Mouse (Mus musculus) neural tube, embryonic 13.5 days (tissue): ENCODE results near the gene Map3k5. TPM values are rescaled to one million over a fixed set of nuclear protein-coding genes. Genes with fewer than 3 reads are reported as not detected.

ENCODE experiments used
- ATAC-seq: fragments of 200-750 bp; cut with Nextera tagmentation; 2 replicates; pipeline ENCODE4 v1.8.0; 2017; ENCODE audit warnings: low read depth, mild to moderate bottlenecking, moderate TSS enrichment, moderate library complexity
- H3K27ac ChIP-seq: fragments of 300-500 bp; sonication (generic); replicated peaks from 2 replicates; pipeline ENCODE4 v1.5.1; 2015; ENCODE audit warnings: moderate library complexity, mild to moderate bottlenecking, inconsistent platforms
- H3K27me3 ChIP-seq: fragments of 300-500 bp; sonication (generic); 2 replicates; pipeline ENCODE4 v1.6.1; 2015; ENCODE audit warnings: mild to moderate bottlenecking, inconsistent platforms
- H3K36me3 ChIP-seq: fragments of 300-500 bp; sonication (generic); 2 replicates; pipeline ENCODE4 v1.6.1; 2015; ENCODE audit warnings: mild to moderate bottlenecking, inconsistent platforms
- H3K4me1 ChIP-seq: fragments of 300-500 bp; sonication (generic); replicated peaks from 2 replicates; pipeline ENCODE4 v1.6.1; 2015; ENCODE audit warnings: inconsistent platforms
- H3K4me2 ChIP-seq: fragments of 300-500 bp; sonication (generic); 2 replicates; pipeline ENCODE4 v1.6.1; 2015; ENCODE audit warnings: inconsistent platforms, mild to moderate bottlenecking, moderate library complexity
- H3K4me3 ChIP-seq: fragments of 300-500 bp; sonication (generic); 2 replicates; pipeline ENCODE4 v1.5.1; 2015; ENCODE audit warnings: mild to moderate bottlenecking, inconsistent platforms
- H3K9ac ChIP-seq: fragments of 300-500 bp; sonication (generic); 2 replicates; pipeline ENCODE4 v1.6.1; 2015; ENCODE audit warnings: moderate library complexity, mild to moderate bottlenecking, inconsistent platforms
- H3K9me3 ChIP-seq: fragments of 300-500 bp; sonication (generic); 2 replicates; pipeline ENCODE4 v1.6.1; 2016; ENCODE audit warnings: inconsistent platforms
- WGBS: fragments of 180-500 bp; shearing (Covaris S2); methylation state at CpG from one replicate; pipeline ENCODE4 v1.1.7; 2015; 5-methylcytosine and 5-hydroxymethylcytosine counted together
- polyA plus RNA-seq: library from polyadenylated mRNA; unstranded; fragments of >200 nt; fragmentation: Nextera tagmentation; extraction: Ambion mirVana; gene quantifications from 2 replicates; pipeline ENCODE4 v1.2.1, GENCODE M21; 2015

The Map3k5 gene
- polyA plus RNA-seq, 1 experiment from 2014 or later, result 0.87 TPM

DNA sequence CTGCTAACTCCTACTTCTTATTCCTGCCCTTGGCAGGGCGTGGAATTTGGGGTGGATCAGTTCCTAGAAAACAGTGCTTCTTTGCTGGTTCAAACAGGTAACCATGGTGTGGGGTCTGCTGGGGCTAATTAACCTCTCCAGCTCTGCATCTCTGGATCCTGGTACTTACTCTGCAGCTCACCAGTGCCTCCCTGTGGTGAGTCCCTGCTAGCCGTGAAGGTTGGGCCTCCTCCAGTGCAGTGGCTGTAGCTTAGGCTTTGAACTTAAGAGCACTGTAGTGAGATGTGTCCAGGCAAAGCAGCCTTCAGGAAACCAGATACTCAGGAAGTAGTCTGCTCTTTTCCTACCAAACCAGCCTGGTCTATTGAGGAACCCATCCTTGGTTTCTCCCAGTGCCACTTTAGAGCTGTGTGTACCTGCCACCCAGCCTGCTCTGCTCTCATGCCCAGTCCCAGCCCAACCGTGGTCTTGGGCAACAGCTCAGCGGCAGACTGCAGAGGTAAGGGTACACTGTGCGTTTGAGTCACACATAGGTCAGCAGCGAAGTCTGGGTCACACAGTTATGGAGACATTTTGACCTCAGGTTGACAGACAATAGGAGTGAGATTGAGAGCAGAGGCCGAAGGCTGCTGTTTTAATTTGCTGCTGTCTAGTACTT is 139.1 kb downstream of the Map3k5 start:
- no peak overlapping the region for H3K4me2 ChIP-seq
- no peaks in the 10 kb centered on the region for H3K9me3 ChIP-seq
- H3K4me3 ChIP-seq, result no peak overlapping the region
- H3K36me3 ChIP-seq, result no peaks in the 10 kb centered on the region
- no peaks in the 10 kb centered on the region for H3K27me3 ChIP-seq
- H3K4me1 ChIP-seq, result no peaks in the 10 kb centered on the region
- H3K27ac ChIP-seq, result no peak overlapping the region
- peak; percentile 67; the same call in 1 of the 2 replicates for ATAC-seq
- WGBS, result 69% methylated on average over 7 of the region's 7 CpGs
- H3K9ac ChIP-seq, result no peak overlapping the region

DNA sequence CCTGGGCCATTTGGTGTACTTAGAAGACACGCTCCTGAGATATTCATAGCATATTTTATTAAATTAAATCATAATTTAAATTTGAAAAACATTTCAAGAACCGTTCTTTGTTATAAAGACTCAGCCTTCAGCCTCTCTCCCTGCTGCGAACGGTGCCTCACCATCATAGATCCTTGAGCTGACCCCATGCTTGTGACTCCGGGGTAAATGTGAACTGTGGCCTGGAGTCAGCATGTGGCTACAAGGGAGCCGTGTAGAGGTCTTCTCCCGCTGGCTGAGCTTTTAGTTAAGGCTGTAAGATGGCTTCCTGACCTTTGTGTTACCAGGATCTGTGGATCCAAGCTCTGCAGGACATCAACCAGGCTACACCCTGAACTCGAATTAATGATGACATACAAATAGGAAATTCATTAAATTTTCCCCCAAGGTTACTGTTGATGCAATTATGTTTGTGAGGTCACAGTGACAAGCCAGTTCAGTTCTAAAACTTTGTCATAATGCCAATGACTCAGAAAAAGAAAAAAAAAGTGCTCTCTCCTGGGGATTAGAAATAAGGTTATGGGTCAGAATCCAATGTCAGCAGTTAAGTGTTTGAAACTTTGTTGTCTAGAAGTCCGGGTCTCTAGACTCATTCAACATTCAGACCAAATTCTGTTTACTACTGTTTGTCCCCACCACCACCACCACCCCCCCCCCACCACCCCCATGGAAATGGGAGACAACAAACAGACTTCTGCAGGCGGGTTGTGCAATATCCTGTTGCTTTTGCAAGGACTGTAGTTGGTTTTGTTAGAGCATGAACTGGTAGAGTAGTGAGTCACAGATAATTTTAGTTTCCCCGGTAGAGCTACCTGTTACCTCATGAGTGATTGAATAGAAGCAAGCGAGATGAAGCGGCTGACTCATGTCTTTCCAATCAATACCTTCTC is 142.5 kb downstream of the Map3k5 start:
- H3K9ac ChIP-seq, result no peak overlapping the region
- no peaks in the 10 kb centered on the region for H3K36me3 ChIP-seq
- H3K4me2 ChIP-seq, result no peak overlapping the region
- ATAC-seq, result no peak
- no peak overlapping the region for H3K4me3 ChIP-seq
- H3K9me3 ChIP-seq, result no peaks in the 10 kb centered on the region
- H3K27me3 ChIP-seq, result no peaks in the 10 kb centered on the region
- no peak overlapping the region for H3K27ac ChIP-seq
- no peaks in the 10 kb centered on the region for H3K4me1 ChIP-seq
- 78% methylated on average over 13 of the region's 13 CpGs for WGBS

DNA sequence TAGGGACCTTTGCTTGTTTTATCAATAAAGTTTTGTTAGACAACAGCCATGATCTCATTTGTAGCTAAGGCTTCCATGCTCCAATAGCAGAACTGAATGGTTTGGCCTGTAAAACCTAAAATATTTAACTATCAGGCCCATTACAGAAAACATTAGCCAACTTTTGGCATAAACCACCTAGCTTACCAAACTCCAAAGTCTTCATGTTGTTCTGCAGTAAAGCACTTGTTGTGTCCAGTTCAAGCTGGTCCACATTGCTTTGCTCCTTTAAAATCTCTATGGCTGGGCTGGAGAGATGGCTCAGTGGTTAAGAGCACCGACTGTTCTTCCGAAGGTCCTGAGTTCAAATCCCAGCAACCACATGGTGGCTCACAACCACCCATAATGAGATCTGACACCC is 144.1 kb downstream of the Map3k5 start:
- Histone ChIP-seq H3K4me3 (no peak overlapping the region), H3K36me3 (no peaks in the 10 kb centered on the region), H3K4me2 (no peak overlapping the region), H3K27me3 (no peaks in the 10 kb centered on the region), H3K4me1 (no peaks in the 10 kb centered on the region), H3K9me3 (no peaks in the 10 kb centered on the region), H3K9ac (no peak overlapping the region), H3K27ac (no peak overlapping the region)
- 94% methylated on average over 2 of the region's 2 CpGs for WGBS
- ATAC-seq, result no peak

DNA sequence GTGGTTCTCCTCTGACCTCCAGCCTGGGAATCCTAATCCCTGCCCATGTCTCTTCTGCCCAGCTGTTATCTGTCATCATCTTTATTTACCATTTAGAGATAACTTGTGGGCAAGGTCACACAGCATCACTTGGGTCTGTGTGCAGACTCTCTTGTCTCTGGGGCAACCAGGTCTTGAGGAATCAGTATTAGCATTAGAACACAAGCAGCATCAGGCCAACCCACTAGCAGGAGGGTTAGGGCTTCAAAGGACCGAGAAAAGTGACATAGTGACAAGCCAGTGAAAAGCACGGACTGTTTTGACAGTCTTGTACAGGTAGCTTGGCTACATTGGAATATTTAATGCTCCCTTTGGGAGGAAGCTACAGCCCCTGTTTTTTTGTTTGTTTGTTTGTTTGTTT is 153.6 kb downstream of the Map3k5 start:
- 72% methylated on average over 2 of the region's 2 CpGs for WGBS
- Histone ChIP-seq H3K36me3 (no peaks in the 10 kb centered on the region), H3K9ac (no peak overlapping the region), H3K4me3 (no peak overlapping the region), H3K27ac (no peak overlapping the region), H3K27me3 (no peaks in the 10 kb centered on the region), H3K9me3 (no peaks in the 10 kb centered on the region), H3K4me1 (no peaks in the 10 kb centered on the region), H3K4me2 (no peak overlapping the region)
- no peak for ATAC-seq

DNA sequence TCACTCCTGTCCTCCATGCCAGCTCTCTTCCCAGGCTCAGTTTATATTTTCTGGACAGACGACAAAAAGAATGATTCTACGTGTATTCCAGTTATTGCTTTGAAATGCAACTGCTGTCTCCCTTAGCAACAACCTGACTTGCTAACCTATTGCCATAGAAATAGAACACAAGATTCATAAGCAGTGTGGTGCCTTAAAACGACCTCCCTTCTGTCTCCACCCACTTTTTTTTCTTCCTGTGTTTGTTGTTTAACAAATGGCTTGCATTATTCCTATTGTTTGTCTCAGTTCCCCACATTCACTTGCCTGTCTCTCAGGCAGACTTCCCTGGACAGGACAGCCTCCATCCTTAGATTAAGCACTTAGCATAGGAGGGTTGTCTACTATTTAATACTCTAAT is 154.8 kb downstream of the Map3k5 start:
- H3K4me3 ChIP-seq, result no peak overlapping the region
- H3K4me2 ChIP-seq, result no peak overlapping the region
- WGBS, result 60% methylated on average over 3 of the region's 3 CpGs
- no peaks in the 10 kb centered on the region for H3K27me3 ChIP-seq
- H3K9ac ChIP-seq, result no peak overlapping the region
- no peaks in the 10 kb centered on the region for H3K4me1 ChIP-seq
- no peak for ATAC-seq
- no peak overlapping the region for H3K27ac ChIP-seq
- no peaks in the 10 kb centered on the region for H3K9me3 ChIP-seq
- H3K36me3 ChIP-seq, result no peaks in the 10 kb centered on the region

DNA sequence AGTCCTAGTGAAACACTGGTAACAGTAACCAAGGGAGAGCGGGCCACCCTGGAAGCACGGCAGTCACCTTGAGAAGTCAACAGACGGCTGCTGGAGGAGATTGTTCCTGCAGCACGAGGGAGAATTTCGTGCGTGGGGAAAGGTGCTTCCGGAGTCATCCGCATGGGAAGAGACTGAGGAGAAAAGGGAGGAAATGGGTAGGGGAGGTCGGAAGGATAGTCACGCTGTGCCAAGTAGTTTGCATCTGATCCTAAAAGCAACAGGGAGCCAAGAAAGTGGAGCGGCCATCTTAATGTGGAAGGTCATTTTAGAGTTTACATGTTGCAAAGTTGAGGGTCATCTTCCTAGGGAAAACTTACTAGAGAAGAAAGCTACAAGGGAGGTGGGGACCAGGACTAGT is 155.9 kb downstream of the Map3k5 start:
- 94% methylated on average over 11 of the region's 11 CpGs for WGBS
- no peak overlapping the region for H3K4me3 ChIP-seq
- H3K4me1 ChIP-seq, result no peaks in the 10 kb centered on the region
- H3K27ac ChIP-seq, result no peak overlapping the region
- H3K36me3 ChIP-seq, result no peaks in the 10 kb centered on the region
- no peak overlapping the region for H3K4me2 ChIP-seq
- H3K9me3 ChIP-seq, result no peaks in the 10 kb centered on the region
- H3K27me3 ChIP-seq, result no peaks in the 10 kb centered on the region
- H3K9ac ChIP-seq, result no peak overlapping the region
- ATAC-seq, result no peak

DNA sequence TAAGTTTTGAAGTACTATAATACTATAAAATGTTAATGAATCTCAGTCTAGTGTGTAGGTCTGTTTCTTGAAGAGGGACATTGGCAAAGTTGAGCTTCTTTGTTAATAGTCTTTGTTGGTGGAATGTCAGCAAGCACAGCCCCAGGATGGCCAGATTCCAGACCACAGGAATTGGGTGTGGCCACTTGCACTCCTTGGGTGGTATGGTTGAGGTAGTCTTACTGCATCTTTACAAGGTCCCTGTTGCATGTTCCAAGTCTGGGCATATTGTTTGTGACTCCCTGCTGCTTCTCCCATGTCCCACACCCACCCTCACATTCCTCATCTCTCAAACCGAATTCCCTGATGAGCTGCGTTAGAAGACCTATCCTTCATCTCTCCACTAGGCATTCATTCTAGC is 157.1 kb downstream of the Map3k5 start:
- no peak overlapping the region for H3K9ac ChIP-seq
- H3K36me3 ChIP-seq, result no peaks in the 10 kb centered on the region
- H3K27me3 ChIP-seq, result no peaks in the 10 kb centered on the region
- H3K4me1 ChIP-seq, result no peaks in the 10 kb centered on the region
- no peaks in the 10 kb centered on the region for H3K9me3 ChIP-seq
- H3K4me3 ChIP-seq, result no peak overlapping the region
- ATAC-seq, result no peak
- H3K27ac ChIP-seq, result no peak overlapping the region
- no peak overlapping the region for H3K4me2 ChIP-seq
- WGBS, result 89% methylated on average over 2 of the region's 2 CpGs

DNA sequence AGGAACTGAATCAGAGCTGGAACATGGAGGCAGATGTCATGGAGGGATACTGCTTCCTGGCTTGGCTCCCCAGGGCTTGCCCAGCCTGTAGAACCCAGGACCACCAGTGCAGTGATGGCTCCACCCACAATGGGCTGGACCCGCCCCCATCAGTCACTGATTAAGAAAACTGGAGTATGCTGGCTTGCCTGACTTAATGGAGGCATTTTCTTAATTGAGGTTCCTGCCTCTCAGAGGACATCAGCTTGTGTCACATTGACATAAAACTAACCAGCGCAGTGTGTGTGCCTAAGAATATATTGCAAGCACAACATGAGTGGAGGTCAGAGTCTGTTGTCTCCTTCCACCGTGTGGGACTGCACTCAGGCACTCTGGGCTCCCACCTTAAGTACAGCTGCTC is 158.1 kb downstream of the Map3k5 start:
- Histone ChIP-seq H3K9ac (no peak overlapping the region), H3K4me2 (no peak overlapping the region), H3K4me3 (no peak overlapping the region), H3K27ac (no peak overlapping the region), H3K9me3 (no peaks in the 10 kb centered on the region), H3K4me1 (no peaks in the 10 kb centered on the region), H3K27me3 (no peaks in the 10 kb centered on the region), H3K36me3 (no peaks in the 10 kb centered on the region)
- WGBS, result 85% methylated on average over 3 of the region's 3 CpGs
- ATAC-seq, result no peak

DNA sequence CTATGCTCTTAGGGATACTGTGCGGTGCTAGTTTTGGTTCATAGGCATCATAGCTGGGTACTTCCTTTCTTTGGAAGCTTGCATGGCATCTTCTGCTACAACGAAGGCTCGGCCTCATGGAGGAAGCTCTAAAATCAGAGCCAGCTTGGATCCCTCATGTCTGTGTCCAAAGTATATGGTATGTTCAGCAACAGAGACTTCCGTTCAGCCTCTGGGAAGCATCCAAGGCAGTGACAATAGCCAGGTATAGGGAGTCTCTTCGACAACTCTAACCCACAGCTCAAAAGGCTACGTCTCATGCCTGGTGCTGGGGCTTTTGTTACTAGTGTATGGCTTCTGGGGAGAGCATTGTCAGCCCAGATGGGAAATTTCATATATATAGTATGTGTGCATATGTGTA is 167.2 kb downstream of the Map3k5 start:
- Histone ChIP-seq H3K9ac (no peak overlapping the region), H3K36me3 (no peaks in the 10 kb centered on the region), H3K4me1 (no peaks in the 10 kb centered on the region), H3K27me3 (no peaks in the 10 kb centered on the region), H3K27ac (no peak overlapping the region), H3K4me2 (no peak overlapping the region), H3K4me3 (no peak overlapping the region), H3K9me3 (no peaks in the 10 kb centered on the region)
- 93% methylated on average over 6 of the region's 6 CpGs for WGBS
- ATAC-seq, result no peak

DNA sequence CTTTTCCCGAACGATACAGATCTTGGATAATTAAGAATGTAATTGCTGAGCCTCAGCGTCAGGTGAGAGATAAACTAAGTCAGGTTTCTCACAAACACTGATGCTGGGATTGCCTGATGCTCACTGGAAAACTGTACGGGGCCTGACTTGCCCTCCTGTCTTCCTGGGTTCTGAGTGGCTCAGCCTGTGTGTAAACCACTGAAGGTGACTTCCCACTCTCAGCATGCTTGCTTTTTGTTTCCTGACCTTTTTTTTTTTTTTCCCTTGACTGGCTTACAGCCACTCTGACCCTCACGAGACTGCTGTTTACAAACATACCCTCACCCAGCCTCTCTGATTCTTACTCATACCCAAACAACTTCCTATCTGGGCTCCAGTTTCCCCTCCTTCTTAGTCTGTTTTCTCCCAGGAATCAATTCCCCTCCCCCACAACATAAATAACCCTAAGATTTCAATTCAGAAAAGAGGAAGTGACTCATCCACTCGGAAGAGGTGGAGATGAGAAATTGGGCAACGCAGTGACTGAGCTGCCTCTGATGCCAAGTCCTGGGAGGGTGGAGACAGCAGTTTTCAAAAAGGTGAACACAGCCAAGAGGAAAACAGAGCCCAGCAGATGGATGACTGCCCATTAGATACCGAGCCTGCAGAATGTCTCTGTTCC is 170.1 kb downstream of the Map3k5 start:
- Histone ChIP-seq H3K36me3 (no peaks in the 10 kb centered on the region), H3K9ac (no peak overlapping the region), H3K4me2 (no peak overlapping the region), H3K9me3 (no peaks in the 10 kb centered on the region), H3K4me1 (no peaks in the 10 kb centered on the region), H3K27me3 (no peaks in the 10 kb centered on the region), H3K4me3 (no peak overlapping the region), H3K27ac (no peak overlapping the region)
- ATAC-seq, result no peak
- 74% methylated on average over 8 of the region's 8 CpGs for WGBS

DNA sequence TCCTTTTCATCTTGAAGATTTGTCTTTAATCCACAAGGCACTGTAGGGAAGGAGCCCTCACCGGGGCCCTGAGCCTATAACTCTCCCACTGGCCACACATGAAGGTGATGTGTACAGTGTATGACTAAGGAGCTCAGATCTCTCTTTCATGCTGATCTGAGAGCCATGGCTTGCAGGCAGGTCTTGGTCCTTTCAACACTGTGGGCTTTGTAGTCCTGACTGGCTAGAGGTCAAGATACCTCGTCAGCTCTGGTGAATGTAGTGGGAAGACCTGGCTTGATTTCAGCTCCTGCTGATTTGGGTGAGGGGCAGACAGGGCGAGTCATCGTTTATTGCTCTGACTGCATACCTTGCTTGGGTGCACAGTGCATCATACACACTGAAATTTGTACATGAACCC is 171.3 kb downstream of the Map3k5 start:
- no peaks in the 10 kb centered on the region for H3K36me3 ChIP-seq
- ATAC-seq, result no peak
- 76% methylated on average over 4 of the region's 4 CpGs for WGBS
- H3K9ac ChIP-seq, result no peak overlapping the region
- no peak overlapping the region for H3K27ac ChIP-seq
- H3K4me3 ChIP-seq, result no peak overlapping the region
- H3K27me3 ChIP-seq, result no peaks in the 10 kb centered on the region
- H3K4me1 ChIP-seq, result no peaks in the 10 kb centered on the region
- no peak overlapping the region for H3K4me2 ChIP-seq
- no peaks in the 10 kb centered on the region for H3K9me3 ChIP-seq

DNA sequence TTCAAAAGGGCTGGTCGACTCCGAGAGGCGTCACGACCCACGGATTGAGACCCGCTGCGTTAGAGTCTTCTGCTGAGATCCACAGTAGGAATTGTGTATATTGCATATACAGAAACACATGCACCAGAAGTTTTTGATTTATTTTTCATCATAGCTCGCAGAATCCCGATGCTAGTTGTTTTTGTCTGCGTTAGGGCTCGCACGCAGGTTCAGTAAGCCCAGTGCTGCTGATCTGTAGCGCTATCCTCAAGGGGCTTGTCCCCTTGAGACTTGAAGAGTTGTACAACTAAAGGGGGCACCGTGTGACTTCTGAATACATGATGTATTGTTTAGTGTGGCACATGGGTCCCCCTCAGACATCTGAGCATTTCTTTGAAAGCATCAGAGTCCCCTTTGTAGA is 172.8 kb downstream of the Map3k5 start:
- Histone ChIP-seq H3K36me3 (no peaks in the 10 kb centered on the region), H3K27ac (no peak overlapping the region), H3K4me1 (no peaks in the 10 kb centered on the region), H3K4me2 (no peak overlapping the region), H3K9me3 (no peaks in the 10 kb centered on the region), H3K9ac (no peak overlapping the region), H3K27me3 (no peaks in the 10 kb centered on the region), H3K4me3 (no peak overlapping the region)
- 94% methylated on average over 14 of the region's 14 CpGs for WGBS
- ATAC-seq, result no peak
